Mouse (Mus musculus) lung, embryonic 14.5 days (tissue): ENCODE measurements around the gene Map3k12. TPM values are rescaled to one million over a fixed set of nuclear protein-coding genes. Genes with fewer than 3 reads are reported as not detected.

Experiments used
- ATAC-seq: fragments of 200-750 bp; cut with Nextera tagmentation; 2 replicates; pipeline ENCODE4 v1.8.0; 2017; ENCODE audit warnings: mild to moderate bottlenecking, moderate TSS enrichment, moderate library complexity; ENCODE audit not compliant: insufficient read depth
- DNase-seq: peaks from one replicate; pipeline ENCODE4 v3.0.0-alpha.2; 2015
- H3K27ac ChIP-seq: fragments of 300-500 bp; sonication (generic); 2 replicates; pipeline ENCODE4 v1.5.1; 2014; ENCODE audit warnings: low read depth, mild to moderate bottlenecking, moderate library complexity
- H3K27me3 ChIP-seq: fragments of 300-500 bp; sonication (generic); 2 replicates; pipeline ENCODE4 v1.6.1; 2014; ENCODE audit warnings: low read length, control low read depth; ENCODE audit not compliant: insufficient read depth
- H3K36me3 ChIP-seq: fragments of 300-500 bp; sonication (generic); 2 replicates; pipeline ENCODE4 v1.6.1; 2014; ENCODE audit warnings: control low read depth; ENCODE audit not compliant: insufficient read depth
- H3K4me1 ChIP-seq: fragments of 300-500 bp; sonication (generic); 2 replicates; pipeline ENCODE4 v1.6.1; 2014; ENCODE audit warnings: antibody characterized with exemption, control low read depth; ENCODE audit not compliant: insufficient read depth
- H3K4me2 ChIP-seq: fragments of 300-500 bp; sonication (generic); 2 replicates; pipeline ENCODE4 v1.6.1; 2014; ENCODE audit warnings: mild to moderate bottlenecking
- H3K4me3 ChIP-seq: fragments of 300-500 bp; sonication (generic); 2 replicates; pipeline ENCODE4 v1.5.1; 2014; ENCODE audit warnings: low read depth, low read length
- H3K9ac ChIP-seq: fragments of 300-500 bp; sonication (generic); 2 replicates; pipeline ENCODE4 v1.6.1; 2014
- H3K9me3 ChIP-seq: fragments of 300-500 bp; sonication (generic); 2 replicates; pipeline ENCODE4 v1.6.1; 2016; ENCODE audit warnings: low read depth, low read length, control low read depth
- CTCF ChIP-seq: IDR thresholded peaks from 2 replicates; pipeline ENCODE4 v1.5.1; 2016; ENCODE audit warnings: antibody characterized with exemption, low read depth
- whole genome bisulfite sequencing: fragments of 180-500 bp; shearing (Covaris S2); extraction: QIAGEN DNeasy Blood & Tissue Kit; methylation state at CpG from one replicate; pipeline ENCODE4 v1.1.7; 2014; 5-methylcytosine and 5-hydroxymethylcytosine counted together
- polyA plus RNA-seq: library from polyadenylated mRNA; unstranded; fragments of >200 nt; fragmentation: Nextera tagmentation; extraction: Ambion mirVana; gene quantifications from 2 replicates; pipeline ENCODE4 v1.2.1, GENCODE M21; 2014

Gene Map3k12
- polyA plus RNA-seq, 1 experiment from 2014 or later = 13.2 TPM

DNA sequence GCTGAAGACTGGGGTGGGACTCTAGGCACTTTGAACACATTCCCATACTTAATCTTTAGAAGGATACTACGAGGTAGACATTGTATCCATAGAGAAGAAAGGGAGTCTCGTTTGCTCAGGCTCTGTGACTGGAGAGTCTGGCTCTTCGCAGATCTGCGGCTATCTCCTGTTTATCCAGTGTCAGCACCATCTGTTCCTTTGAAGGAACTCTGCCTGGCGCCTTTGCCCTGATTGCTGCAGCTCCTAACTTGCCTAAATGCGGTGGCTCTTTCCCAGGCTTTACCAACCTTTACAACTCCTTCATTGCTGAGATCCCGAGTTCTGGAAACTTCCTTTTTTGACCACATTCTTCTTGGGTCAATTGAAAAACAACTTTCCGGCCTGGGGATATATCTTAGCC lies 67.5 kb downstream of the Map3k12 start:
- Histone ChIP-seq H3K9ac (no peak overlapping the region), H3K27me3 (no peaks in the 10 kb centered on the region), H3K9me3 (no peaks in the 10 kb centered on the region), H3K4me2 (no peak overlapping the region), H3K4me3 (no peak overlapping the region), H3K4me1 (peaks cover 6% of the 10 kb centered on the region; the same call in 1 of the 2 replicates), H3K27ac (no peak overlapping the region), H3K36me3 (no peaks in the 10 kb centered on the region)
- DNase-seq (no peak), ATAC-seq (no peak)
- 35% methylated on average over 8 of the region's 8 CpGs for WGBS
- no peak for TF ChIP-seq CTCF

Other genes with a start within 250 kb of the Map3k12 start
- gene Gm9918, start 246.5 kb downstream of the Map3k12 start, polyA plus RNA-seq = 0.38 and 0.82 TPM in 2 replicates
- gene Mfsd5, start 237.6 kb downstream of the Map3k12 start, polyA plus RNA-seq = 63.1 and 64.0 TPM in 2 replicates
- 44.1 and 45.9 TPM in 2 replicates for gene Espl1, start 220.8 kb downstream of the Map3k12 start, polyA plus RNA-seq
- gene Pfdn5, start 190.9 kb downstream of the Map3k12 start, polyA plus RNA-seq = 477 and 511 TPM in 2 replicates
- gene Myg1, start 185.4 kb downstream of the Map3k12 start, polyA plus RNA-seq = 111 and 113 TPM in 2 replicates
- gene Aaas, start 166.3 kb downstream of the Map3k12 start, polyA plus RNA-seq = 99.1 and 103 TPM in 2 replicates
- gene Sp7, start 149.9 kb downstream of the Map3k12 start, polyA plus RNA-seq = 0.55 and 0.64 TPM in 2 replicates
- 15.3 and 16.1 TPM in 2 replicates for gene Sp1, start 110.9 kb downstream of the Map3k12 start, polyA plus RNA-seq
- 0.21 and 0.85 TPM in 2 replicates for gene Amhr2, start 71.7 kb downstream of the Map3k12 start, polyA plus RNA-seq
- 70.9 and 73.8 TPM in 2 replicates for gene Prr13, start 58.0 kb downstream of the Map3k12 start, polyA plus RNA-seq
- 280 and 281 TPM in 2 replicates for gene Pcbp2, start 46.5 kb downstream of the Map3k12 start, polyA plus RNA-seq
- not detected in 2 replicates for gene Gm10337, start 13.3 kb downstream of the Map3k12 start, polyA plus RNA-seq
- gene Tarbp2, start 1.1 kb upstream of the Map3k12 start, polyA plus RNA-seq = 74.5 and 81.2 TPM in 2 replicates
- gene Npff, start 7.9 kb upstream of the Map3k12 start, polyA plus RNA-seq = 1.9 and 2.9 TPM in 2 replicates
- gene Gm28047, start 108.0 kb upstream of the Map3k12 start, polyA plus RNA-seq = not detected in 2 replicates
- gene Atf7, start 108.4 kb upstream of the Map3k12 start, polyA plus RNA-seq = 43.5 and 44.3 TPM in 2 replicates
- gene Atp5g2, start 155.3 kb upstream of the Map3k12 start, polyA plus RNA-seq = 94.8 and 97.4 TPM in 2 replicates
- 35.5 and 36.4 TPM in 2 replicates for gene Calcoco1, start 205.1 kb upstream of the Map3k12 start, polyA plus RNA-seq